Mouse (Mus musculus) cortical plate, adult 2 months (tissue): ENCODE results near the gene Itga9.

ENCODE experiments used
- CTCF ChIP-seq: fragments of 200-500 bp; IDR thresholded peaks from 2 replicates; pipeline ENCODE4 v1.5.1; 2011; ENCODE audit warnings: mild to moderate bottlenecking, control low read depth, low read length; ENCODE audit not compliant: insufficient read depth; ENCODE audit errors: extremely low read depth
- POLR2A ChIP-seq: fragments of 200-500 bp; IDR thresholded peaks from 2 replicates; pipeline ENCODE4 v1.6.1; 2011; ENCODE audit warnings: mild to moderate bottlenecking, low read length, control low read depth; ENCODE audit not compliant: insufficient read depth; ENCODE audit errors: extremely low read depth

- TF ChIP-seq CTCF (peak; percentile 77), POLR2A (no peak)
These were observed 17.2 kb upstream of the Itga9 start for GRCm38 (mm10) chr9:118589249-118589648.
